Mouse (Mus musculus) intestine, embryonic 15.5 days (tissue): Measurements from ENCODE around the gene Mup15. TPM values are rescaled to one million over a fixed set of nuclear protein-coding genes. Genes with fewer than 3 reads are reported as not detected.
"Not testable (repeated sequence)": the region's sequence is repeated elsewhere in the genome, so short reads cannot be mapped to it uniquely, and the experiment has no call there.

ENCODE experiments used
- ATAC-seq: fragments of 200-750 bp; cut with Nextera tagmentation; 2 replicates; pipeline ENCODE4 v1.8.0; 2017; ENCODE audit warnings: moderate TSS enrichment, moderate library complexity
- H3K27ac ChIP-seq: fragments of 300-500 bp; sonication (generic); 2 replicates; pipeline ENCODE4 v1.5.1; 2015; ENCODE audit warnings: mild to moderate bottlenecking, inconsistent platforms
- H3K27me3 ChIP-seq: fragments of 300-500 bp; sonication (generic); replicated peaks from 2 replicates; pipeline ENCODE4 v1.6.1; 2015; ENCODE audit warnings: inconsistent platforms
- H3K36me3 ChIP-seq: fragments of 300-500 bp; sonication (generic); 2 replicates; pipeline ENCODE4 v1.6.1; 2015; ENCODE audit warnings: inconsistent platforms
- H3K4me1 ChIP-seq: fragments of 300-500 bp; sonication (generic); replicated peaks from 2 replicates; pipeline ENCODE4 v1.6.1; 2015; ENCODE audit warnings: inconsistent platforms
- H3K4me2 ChIP-seq: fragments of 300-500 bp; sonication (generic); replicated peaks from 2 replicates; pipeline ENCODE4 v1.6.1; 2015; ENCODE audit warnings: mild to moderate bottlenecking, inconsistent platforms
- H3K4me3 ChIP-seq: fragments of 300-500 bp; sonication (generic); replicated peaks from 2 replicates; pipeline ENCODE4 v1.5.1; 2015; ENCODE audit warnings: inconsistent platforms
- H3K9ac ChIP-seq: fragments of 300-500 bp; sonication (generic); 2 replicates; pipeline ENCODE4 v1.6.1; 2015; ENCODE audit warnings: inconsistent platforms
- H3K9me3 ChIP-seq: fragments of 300-500 bp; sonication (generic); 2 replicates; pipeline ENCODE4 v1.6.1; 2016; ENCODE audit warnings: inconsistent platforms
- WGBS: fragments of 180-500 bp; shearing (Covaris S2); methylation state at CpG from one replicate; pipeline ENCODE4 v1.1.7; 2015; 5-methylcytosine and 5-hydroxymethylcytosine counted together
- polyA plus RNA-seq: library from polyadenylated mRNA; unstranded; fragments of >200 nt; fragmentation: Nextera tagmentation; extraction: Ambion mirVana; gene quantifications from 2 replicates; pipeline ENCODE4 v1.2.1, GENCODE M21; 2015

The Mup15 gene
- polyA plus RNA-seq = not detected in 2 replicates

DNA sequence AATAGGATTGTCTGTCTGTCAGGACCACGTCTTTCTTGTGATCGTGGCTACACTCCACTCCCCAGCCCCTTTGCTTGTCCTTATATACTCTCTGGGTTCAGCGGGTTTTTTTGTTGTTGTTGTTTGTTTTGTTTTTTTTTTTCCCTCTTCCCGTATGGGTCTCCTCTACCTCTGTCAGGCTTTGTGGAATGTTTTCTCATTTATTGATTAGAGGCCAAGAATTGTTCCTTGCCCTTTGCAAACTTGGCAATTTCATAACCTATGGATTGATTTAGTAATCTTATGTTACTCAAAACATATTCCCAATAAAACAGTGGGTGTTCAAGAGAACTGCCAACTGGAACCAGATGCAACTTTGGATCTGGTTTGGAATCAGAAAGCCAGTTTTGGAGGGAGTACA lies at the start of gene Mup15:
Gene Mup15, minus strand, starts transcription at position 101 of the 400 bp plus-strand sequence.
- not testable (repeated sequence) for ATAC-seq, H3K36me3 ChIP-seq, H3K9ac ChIP-seq, H3K4me2 ChIP-seq, H3K27ac ChIP-seq, H3K4me1 ChIP-seq, H3K27me3 ChIP-seq, H3K9me3 ChIP-seq, H3K4me3 ChIP-seq
- WGBS = no CpG with 5 or more reads among the region's 4 CpGs

Other genes starting within 250 kb of the Mup15 start
- not detected in 2 replicates for gene Mup13, start 211.5 kb downstream of the Mup15 start, polyA plus RNA-seq
- not detected in 2 replicates for gene Mup14, start 135.7 kb downstream of the Mup15 start, polyA plus RNA-seq
- gene Mup16, start 79.8 kb upstream of the Mup15 start, polyA plus RNA-seq = not detected in 2 replicates
- not detected in 2 replicates for gene Mup17, start 156.1 kb upstream of the Mup15 start, polyA plus RNA-seq
- not detected in 2 replicates for gene Mup18, start 234.4 kb upstream of the Mup15 start, polyA plus RNA-seq